Mouse (Mus musculus): ENCODE measurements around the gene Htr1f. TPM values are rescaled to one million over a fixed set of nuclear protein-coding genes. Genes with fewer than 3 reads are reported as not detected.
"Not testable (repeated sequence)": the region's sequence is repeated elsewhere in the genome, so short reads cannot be mapped to it uniquely, and the experiment has no call there.

Htr1f gene
- not detected in 2 replicates for polyA plus RNA-seq (2015; fragmentation: Nextera tagmentation; extraction: Ambion mirVana)

DNA sequence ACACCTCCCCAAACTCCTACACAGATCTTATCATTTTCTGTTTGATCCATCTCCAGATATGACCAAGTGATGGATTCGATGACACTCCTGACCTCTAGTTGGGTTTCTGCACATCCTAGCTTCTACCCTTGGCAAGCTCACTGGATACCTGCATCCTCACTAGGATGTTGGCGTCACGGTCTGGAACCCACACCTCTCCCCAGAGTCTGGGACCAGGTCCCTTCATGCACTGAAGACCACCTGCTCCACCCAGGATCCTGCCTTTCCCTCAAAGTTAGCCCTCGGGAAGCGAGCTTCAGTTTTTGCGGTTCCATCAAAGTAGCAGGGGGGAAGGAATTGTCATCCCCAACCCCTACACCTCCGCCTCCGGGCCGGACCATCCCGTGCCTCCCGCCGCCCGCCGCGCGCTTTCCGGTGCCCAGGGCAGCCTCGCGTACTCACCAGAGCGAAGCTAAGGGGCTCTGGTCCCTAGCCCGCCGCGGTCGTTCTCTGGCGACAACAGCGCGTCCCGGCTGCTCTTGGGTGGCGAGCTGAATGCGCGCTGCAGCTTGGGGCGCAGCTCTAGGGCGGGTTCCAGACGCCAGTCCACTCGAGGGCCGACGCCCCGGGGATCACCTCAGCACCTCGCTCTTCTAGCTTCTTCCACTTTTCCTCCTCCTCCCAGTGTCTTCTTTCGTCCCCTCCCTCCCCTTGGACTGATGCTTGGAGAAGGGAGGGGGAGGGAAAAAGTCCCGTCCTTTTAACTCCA lies at the start of gene Htr1f:
Gene Htr1f, minus strand, starts transcription at position 671 of the 748 bp plus-strand sequence.
- no peak within 1 kb of the TSS for H3K27ac ChIP-seq (replicated peaks)
- H3K36me3 ChIP-seq (replicated peaks), result no peaks in the 10 kb centered on the region
- H3K27me3 ChIP-seq, result peaks cover 22% of the 10 kb centered on the region
- H3K4me1 ChIP-seq (replicated peaks), result no peaks in the 10 kb centered on the region
- no peaks in the 10 kb centered on the region for H3K9me3 ChIP-seq (replicated peaks)
- H3K4me2 ChIP-seq, result peak within 1 kb of the TSS; percentile 37
- 4% methylated on average over 41 of the region's 41 CpGs for WGBS (ENCODE audit: insufficient replicate concordance)
- H3K4me3 ChIP-seq (replicated peaks), result no peak within 1 kb of the TSS; the same call in 1 of the 2 replicates
- ATAC-seq (ENCODE audit: insufficient read depth), result no peak
- no peak within 1 kb of the TSS for H3K9ac ChIP-seq

- H3K27ac ChIP-seq (replicated peaks), result no peak overlapping the region
- 38% methylated on average over 2 of the region's 2 CpGs for WGBS (ENCODE audit: insufficient replicate concordance)
- H3K4me2 ChIP-seq, result no peak overlapping the region
- H3K9me3 ChIP-seq (replicated peaks), result no peaks in the 10 kb centered on the region
- H3K27me3 ChIP-seq, result no peaks in the 10 kb centered on the region
- no peak overlapping the region for H3K4me3 ChIP-seq (replicated peaks)
- no peak for ATAC-seq (ENCODE audit: insufficient read depth)
- no peak overlapping the region for H3K9ac ChIP-seq
- H3K36me3 ChIP-seq (replicated peaks), result no peaks in the 10 kb centered on the region
- no peaks in the 10 kb centered on the region for H3K4me1 ChIP-seq (replicated peaks)
Measured at GRCm38 (mm10) chr16:65139771-65140170, 34.1 kb upstream of the Htr1f start.

GRCm38 (mm10) chr16:65129391-65129790 lies 23.7 kb upstream of the Htr1f start:
- Histone ChIP-seq H3K27ac (replicated peaks) (no peak overlapping the region), H3K4me1 (replicated peaks) (no peaks in the 10 kb centered on the region), H3K4me3 (replicated peaks) (no peak overlapping the region), H3K9me3 (replicated peaks) (no peaks in the 10 kb centered on the region), H3K9ac (no peak overlapping the region), H3K36me3 (replicated peaks) (no peaks in the 10 kb centered on the region), H3K27me3 (no peaks in the 10 kb centered on the region), H3K4me2 (no peak overlapping the region)
- ATAC-seq (ENCODE audit: insufficient read depth), result no peak
- WGBS (ENCODE audit: insufficient replicate concordance), result 70% methylated on average over 2 of the region's 2 CpGs

GRCm38 (mm10) chr16:65127846-65128245 lies 22.2 kb upstream of the Htr1f start:
- Histone ChIP-seq H3K27ac (replicated peaks) (no peak overlapping the region), H3K4me2 (no peak overlapping the region), H3K27me3 (no peaks in the 10 kb centered on the region), H3K4me1 (replicated peaks) (no peaks in the 10 kb centered on the region), H3K4me3 (replicated peaks) (no peak overlapping the region), H3K36me3 (replicated peaks) (no peaks in the 10 kb centered on the region), H3K9me3 (replicated peaks) (no peaks in the 10 kb centered on the region), H3K9ac (no peak overlapping the region)
- WGBS (ENCODE audit: insufficient replicate concordance), result 33% methylated on average over 3 of the region's 3 CpGs
- no peak for ATAC-seq (ENCODE audit: insufficient read depth)

- 71% methylated on average over 1 of the region's 1 CpGs for WGBS (ENCODE audit: insufficient replicate concordance)
- no peak for ATAC-seq (ENCODE audit: insufficient read depth)
- Histone ChIP-seq H3K36me3 (replicated peaks) (no peaks in the 10 kb centered on the region), H3K27ac (replicated peaks) (no peak overlapping the region), H3K9ac (no peak overlapping the region), H3K4me1 (replicated peaks) (no peaks in the 10 kb centered on the region), H3K9me3 (replicated peaks) (no peaks in the 10 kb centered on the region), H3K27me3 (no peaks in the 10 kb centered on the region), H3K4me3 (replicated peaks) (no peak overlapping the region), H3K4me2 (no peak overlapping the region)
Measured at GRCm38 (mm10) chr16:65112221-65112620, 6.6 kb upstream of the Htr1f start.

DNA sequence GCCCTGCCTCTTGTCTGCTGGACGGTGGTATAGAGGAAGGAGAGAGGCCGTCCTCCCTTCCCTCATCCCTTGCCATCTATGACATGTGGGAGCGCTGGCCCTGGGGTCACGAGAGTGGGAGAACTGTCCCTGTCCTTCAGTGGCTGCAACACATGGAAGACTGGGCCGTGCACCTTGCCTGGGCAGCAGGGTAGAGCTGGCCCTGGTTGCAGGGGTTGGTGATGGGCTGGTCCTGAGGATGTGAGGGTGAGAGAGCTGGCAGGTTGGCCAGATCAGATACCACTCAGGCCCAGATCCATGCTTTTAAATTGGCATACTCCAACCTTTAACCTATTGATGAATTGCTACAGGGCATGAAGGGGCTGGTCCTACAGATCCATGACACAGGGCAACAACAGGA lies 12.1 kb downstream of the Htr1f start:
- Histone ChIP-seq H3K9ac (no peak overlapping the region), H3K27ac (replicated peaks) (no peak overlapping the region), H3K27me3 (no peaks in the 10 kb centered on the region), H3K36me3 (replicated peaks) (no peaks in the 10 kb centered on the region), H3K4me2 (no peak overlapping the region), H3K4me3 (replicated peaks) (no peak overlapping the region), H3K9me3 (replicated peaks) (no peaks in the 10 kb centered on the region), H3K4me1 (replicated peaks) (no peaks in the 10 kb centered on the region)
- no peak for ATAC-seq (ENCODE audit: insufficient read depth)
- 63% methylated on average over 5 of the region's 5 CpGs for WGBS (ENCODE audit: insufficient replicate concordance)

GRCm38 (mm10) chr16:65083475-65083874 lies 22.2 kb downstream of the Htr1f start:
- Histone ChIP-seq H3K27me3 (no peaks in the 10 kb centered on the region), H3K4me2 (no peak overlapping the region), H3K9ac (no peak overlapping the region), H3K4me1 (replicated peaks) (no peaks in the 10 kb centered on the region), H3K4me3 (replicated peaks) (no peak overlapping the region), H3K36me3 (replicated peaks) (no peaks in the 10 kb centered on the region), H3K27ac (replicated peaks) (no peak overlapping the region), H3K9me3 (replicated peaks) (no peaks in the 10 kb centered on the region)
- 48% methylated on average over 2 of the region's 2 CpGs for WGBS (ENCODE audit: insufficient replicate concordance)
- ATAC-seq (ENCODE audit: insufficient read depth), result no peak

DNA sequence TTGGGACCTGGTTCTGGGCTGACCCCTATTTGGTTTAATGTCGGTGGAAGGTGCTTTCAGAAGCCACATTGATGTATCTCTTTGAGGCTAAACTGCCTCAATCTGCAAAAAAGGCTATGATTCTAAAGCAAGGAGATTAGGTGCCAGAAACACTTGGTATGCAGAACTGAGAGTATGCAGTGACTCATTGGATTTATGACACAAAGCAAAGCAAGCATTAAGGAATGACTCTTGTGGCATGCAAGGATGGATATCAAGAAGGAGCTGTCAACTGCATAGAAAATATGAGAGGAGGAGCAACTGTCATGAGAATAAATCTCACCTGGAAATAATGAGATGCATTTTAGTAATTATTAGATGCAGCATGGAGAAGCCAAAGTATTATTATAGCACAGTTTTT lies 35.8 kb downstream of the Htr1f start:
- H3K4me3 ChIP-seq (replicated peaks), result no peak overlapping the region
- H3K4me2 ChIP-seq, result no peak overlapping the region
- H3K9ac ChIP-seq, result no peak overlapping the region
- no peak overlapping the region for H3K27ac ChIP-seq (replicated peaks)
- H3K9me3 ChIP-seq (replicated peaks), result no peaks in the 10 kb centered on the region
- H3K27me3 ChIP-seq, result no peaks in the 10 kb centered on the region
- 38% methylated on average over 1 of the region's 1 CpGs for WGBS (ENCODE audit: insufficient replicate concordance)
- no peak for ATAC-seq (ENCODE audit: insufficient read depth)
- H3K36me3 ChIP-seq (replicated peaks), result no peaks in the 10 kb centered on the region
- H3K4me1 ChIP-seq (replicated peaks), result no peaks in the 10 kb centered on the region

- Histone ChIP-seq H3K4me3 (replicated peaks) (no peak overlapping the region), H3K9me3 (replicated peaks) (no peaks in the 10 kb centered on the region)
Measured at GRCm38 (mm10) chr16:65066264-65066663, 39.4 kb downstream of the Htr1f start.

GRCm38 (mm10) chr16:65037660-65038425 lies 67.8 kb downstream of the Htr1f start:
- H3K4me1 ChIP-seq (replicated peaks); H3K9ac ChIP-seq; H3K36me3 ChIP-seq (replicated peaks); H3K9me3 ChIP-seq (replicated peaks); H3K4me3 ChIP-seq (replicated peaks); H3K27me3 ChIP-seq; ATAC-seq (ENCODE audit: insufficient read depth); H3K27ac ChIP-seq (replicated peaks); H3K4me2 ChIP-seq: not testable (repeated sequence)
- WGBS (ENCODE audit: insufficient replicate concordance), result 71% methylated on average over 5 of the region's 5 CpGs

More at GRCm38 (mm10) chr16:65066264-65066663, 39.4 kb downstream of the Htr1f start:
- Histone ChIP-seq H3K9ac (no peak overlapping the region), H3K27ac (replicated peaks) (no peak overlapping the region), H3K36me3 (replicated peaks) (no peaks in the 10 kb centered on the region), H3K4me2 (no peak overlapping the region), H3K4me1 (replicated peaks) (no peaks in the 10 kb centered on the region), H3K27me3 (no peaks in the 10 kb centered on the region)
- no peak for ATAC-seq (ENCODE audit: insufficient read depth)

DNA sequence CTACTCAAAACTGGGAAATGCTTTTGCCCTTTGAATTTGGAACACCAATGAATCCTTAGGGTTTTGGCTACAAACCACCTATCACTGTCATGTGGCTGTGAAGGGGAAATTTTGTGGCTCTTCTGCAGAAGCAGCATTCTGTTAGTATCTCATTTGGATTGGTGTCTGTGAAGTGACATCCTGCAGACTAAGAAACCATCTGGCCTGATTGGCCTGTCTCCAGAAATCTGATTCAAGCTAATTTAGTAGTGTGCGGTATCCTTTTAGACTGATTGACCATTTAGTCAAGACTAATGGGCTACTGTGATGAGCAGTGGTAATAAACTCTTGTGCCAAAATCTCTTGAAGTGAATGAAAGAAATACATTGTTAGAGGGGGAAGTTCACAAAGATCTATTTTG lies 76.0 kb downstream of the Htr1f start:
- ATAC-seq (ENCODE audit: insufficient read depth), result no peak

More for the DNA sequence above, 76.0 kb downstream of the Htr1f start:
- Histone ChIP-seq H3K4me3 (replicated peaks) (no peak overlapping the region), H3K4me2 (no peak overlapping the region), H3K36me3 (replicated peaks) (no peaks in the 10 kb centered on the region), H3K9ac (no peak overlapping the region), H3K27me3 (no peaks in the 10 kb centered on the region), H3K27ac (replicated peaks) (no peak overlapping the region), H3K4me1 (replicated peaks) (no peaks in the 10 kb centered on the region), H3K9me3 (replicated peaks) (no peaks in the 10 kb centered on the region)
- WGBS (ENCODE audit: insufficient replicate concordance), result 84% methylated on average over 1 of the region's 1 CpGs
